Mouse (Mus musculus) kidney, embryonic 16.5 days (tissue): ENCODE data around the gene Cc2d2b. TPM values are rescaled to one million over a fixed set of nuclear protein-coding genes. Genes with fewer than 3 reads are reported as not detected.

ENCODE experiments used
- ATAC-seq: fragments of 200-750 bp; cut with Nextera tagmentation; 2 replicates; pipeline ENCODE4 v1.8.0; 2017; ENCODE audit warnings: moderate TSS enrichment; ENCODE audit not compliant: low FRiP score, low TSS enrichment
- H3K27ac ChIP-seq: fragments of 300-500 bp; sonication (generic); 2 replicates; pipeline ENCODE4 v1.5.1; 2014; ENCODE audit warnings: low read length
- H3K27me3 ChIP-seq: fragments of 300-500 bp; sonication (generic); 2 replicates; pipeline ENCODE4 v1.6.1; 2014; ENCODE audit warnings: low read length, control low read depth, mixed read lengths; ENCODE audit not compliant: insufficient read depth
- H3K36me3 ChIP-seq: fragments of 300-500 bp; sonication (generic); 2 replicates; pipeline ENCODE4 v1.6.1; 2014; ENCODE audit warnings: low read length, control low read depth, mixed read lengths; ENCODE audit not compliant: insufficient read depth
- H3K4me1 ChIP-seq: fragments of 300-500 bp; sonication (generic); 2 replicates; pipeline ENCODE4 v1.6.1; 2014; ENCODE audit warnings: low read length, control low read depth, mixed read lengths; ENCODE audit not compliant: insufficient read depth
- H3K4me2 ChIP-seq: fragments of 300-500 bp; sonication (generic); replicated peaks from 2 replicates; pipeline ENCODE4 v1.6.1; 2014; ENCODE audit warnings: low read depth, low read length
- H3K4me3 ChIP-seq: fragments of 300-500 bp; sonication (generic); 2 replicates; pipeline ENCODE4 v1.5.1; 2014; ENCODE audit warnings: mild to moderate bottlenecking, low read length
- H3K9ac ChIP-seq: fragments of 300-500 bp; sonication (generic); replicated peaks from 2 replicates; pipeline ENCODE4 v1.6.1; 2014; ENCODE audit warnings: low read length
- H3K9me3 ChIP-seq: fragments of 300-500 bp; sonication (generic); 2 replicates; pipeline ENCODE4 v1.6.1; 2016; ENCODE audit warnings: low read length, control low read depth
- WGBS: fragments of 180-500 bp; shearing (Covaris S2); extraction: QIAGEN DNeasy Blood & Tissue Kit; methylation state at CpG from one replicate; pipeline ENCODE4 v1.1.7; 2014; 5-methylcytosine and 5-hydroxymethylcytosine counted together
- polyA plus RNA-seq: library from polyadenylated mRNA; unstranded; fragments of >200 nt; fragmentation: Nextera tagmentation; extraction: Ambion mirVana; gene quantifications from 2 replicates; pipeline ENCODE4 v1.2.1, GENCODE M21; 2015

Cc2d2b gene
- polyA plus RNA-seq, 1 experiment from 2014 or later, result 0.04 TPM

GRCm38 (mm10) chr19:40805176-40805737 lies 56.7 kb downstream of the Cc2d2b start:
- Histone ChIP-seq H3K4me3 (no peak overlapping the region), H3K9me3 (no peaks in the 10 kb centered on the region), H3K9ac (no peak overlapping the region), H3K27me3 (peaks cover 14% of the 10 kb centered on the region; the same call in 1 of the 2 replicates), H3K27ac (no peak overlapping the region), H3K36me3 (no peaks in the 10 kb centered on the region), H3K4me2 (no peak overlapping the region), H3K4me1 (no peaks in the 10 kb centered on the region)
- ATAC-seq, result no peak
- 29% methylated on average over 7 of the region's 7 CpGs for WGBS

- peak; percentile 74; the same call in 1 of the 2 replicates for ATAC-seq
- no peaks in the 10 kb centered on the region for H3K4me1 ChIP-seq
- WGBS, result 50% methylated on average over 7 of the region's 7 CpGs
Measured at GRCm38 (mm10) chr19:40809858-40810257, 61.3 kb downstream of the Cc2d2b start.

GRCm38 (mm10) chr19:40811840-40812239 lies 63.3 kb downstream of the Cc2d2b start:
- no peak overlapping the region for H3K9ac ChIP-seq
- H3K27me3 ChIP-seq, result peaks cover 18% of the 10 kb centered on the region
- H3K4me3 ChIP-seq, result no peak overlapping the region
- H3K36me3 ChIP-seq, result no peaks in the 10 kb centered on the region
- no peak overlapping the region for H3K4me2 ChIP-seq
- 0 out of 2 replicates have a peak, but pooled peaks cover 3% of the 10 kb centered on the region for H3K4me1 ChIP-seq
- no peaks in the 10 kb centered on the region for H3K9me3 ChIP-seq
- ATAC-seq, result no peak
- 74% methylated on average over 4 of the region's 4 CpGs for WGBS
- H3K27ac ChIP-seq, result no peak overlapping the region

More at GRCm38 (mm10) chr19:40809858-40810257, 61.3 kb downstream of the Cc2d2b start:
- H3K36me3 ChIP-seq, result no peaks in the 10 kb centered on the region
- H3K4me3 ChIP-seq, result no peak overlapping the region
- H3K4me2 ChIP-seq, result no peak overlapping the region
- no peak overlapping the region for H3K9ac ChIP-seq
- H3K27ac ChIP-seq, result no peak overlapping the region
- no peaks in the 10 kb centered on the region for H3K9me3 ChIP-seq
- peaks cover 19% of the 10 kb centered on the region for H3K27me3 ChIP-seq

- Histone ChIP-seq H3K36me3 (no peaks in the 10 kb centered on the region), H3K27ac (no peak overlapping the region), H3K4me3 (no peak overlapping the region), H3K9ac (no peak overlapping the region), H3K4me2 (no peak overlapping the region), H3K27me3 (peaks cover 12% of the 10 kb centered on the region), H3K4me1 (0 out of 2 replicates have a peak, but pooled peaks cover 3% of the 10 kb centered on the region), H3K9me3 (no peaks in the 10 kb centered on the region)
- 62% methylated on average over 3 of the region's 3 CpGs for WGBS
- no peak for ATAC-seq
Measured at GRCm38 (mm10) chr19:40812778-40813177, 64.2 kb downstream of the Cc2d2b start.

- Histone ChIP-seq H3K4me2 (no peak overlapping the region), H3K4me3 (no peak overlapping the region), H3K4me1 (0 out of 2 replicates have a peak, but pooled peaks cover 3% of the 10 kb centered on the region), H3K27ac (no peak overlapping the region), H3K36me3 (no peaks in the 10 kb centered on the region), H3K27me3 (peaks cover 12% of the 10 kb centered on the region), H3K9me3 (no peaks in the 10 kb centered on the region), H3K9ac (no peak overlapping the region)
- no peak for ATAC-seq
- 69% methylated on average over 14 of the region's 14 CpGs for WGBS
Measured at GRCm38 (mm10) chr19:40813385-40813784, 64.8 kb downstream of the Cc2d2b start.

- no peaks in the 10 kb centered on the region for H3K9me3 ChIP-seq
- H3K4me1 ChIP-seq, result 0 out of 2 replicates have a peak, but pooled peaks cover 3% of the 10 kb centered on the region
- ATAC-seq, result no peak
- H3K4me2 ChIP-seq, result no peak overlapping the region
- 71% methylated on average over 7 of the region's 7 CpGs for WGBS
- peaks cover 10% of the 10 kb centered on the region for H3K27me3 ChIP-seq
- no peaks in the 10 kb centered on the region for H3K36me3 ChIP-seq
- H3K9ac ChIP-seq, result no peak overlapping the region
- no peak overlapping the region for H3K27ac ChIP-seq
- no peak overlapping the region for H3K4me3 ChIP-seq
Measured at GRCm38 (mm10) chr19:40815645-40816183, 67.2 kb downstream of the Cc2d2b start.

GRCm38 (mm10) chr19:40817901-40818532 lies 69.5 kb downstream of the Cc2d2b start:
- WGBS, result 87% methylated on average over 6 of the region's 6 CpGs

GRCm38 (mm10) chr19:40818764-40819163 lies 70.2 kb downstream of the Cc2d2b start:
- Histone ChIP-seq H3K9ac (no peak overlapping the region), H3K27me3 (peaks cover 2% of the 10 kb centered on the region; the same call in 1 of the 2 replicates), H3K27ac (no peak overlapping the region), H3K9me3 (no peaks in the 10 kb centered on the region), H3K4me2 (no peak overlapping the region), H3K36me3 (no peaks in the 10 kb centered on the region), H3K4me1 (0 out of 2 replicates have a peak, but pooled peaks cover 3% of the 10 kb centered on the region), H3K4me3 (no peak overlapping the region)
- ATAC-seq, result no peak
- 72% methylated on average over 7 of the region's 7 CpGs for WGBS

More at GRCm38 (mm10) chr19:40817901-40818532, 69.5 kb downstream of the Cc2d2b start:
- no peaks in the 10 kb centered on the region for H3K36me3 ChIP-seq
- H3K9me3 ChIP-seq, result no peaks in the 10 kb centered on the region
- ATAC-seq, result no peak
- H3K9ac ChIP-seq, result no peak overlapping the region
- no peak overlapping the region for H3K4me2 ChIP-seq
- H3K4me3 ChIP-seq, result no peak overlapping the region
- peaks cover 2% of the 10 kb centered on the region; the same call in 1 of the 2 replicates for H3K27me3 ChIP-seq
- 0 out of 2 replicates have a peak, but pooled peaks cover 3% of the 10 kb centered on the region for H3K4me1 ChIP-seq
- no peak overlapping the region for H3K27ac ChIP-seq

- Histone ChIP-seq H3K27ac (no peak overlapping the region), H3K4me2 (no peak overlapping the region), H3K36me3 (no peaks in the 10 kb centered on the region), H3K4me3 (no peak overlapping the region), H3K9me3 (no peaks in the 10 kb centered on the region), H3K27me3 (0 out of 2 replicates have a peak, but pooled peaks cover 2% of the 10 kb centered on the region), H3K9ac (no peak overlapping the region), H3K4me1 (no peaks in the 10 kb centered on the region)
- WGBS, result 82% methylated on average over 4 of the region's 4 CpGs
- ATAC-seq, result no peak
Measured at GRCm38 (mm10) chr19:40821306-40821825, 72.8 kb downstream of the Cc2d2b start.
